Mouse (Mus musculus): ENCODE measurements around the gene Heg1. TPM values are rescaled to one million over a fixed set of nuclear protein-coding genes. Genes with fewer than 3 reads are reported as not detected.

The Heg1 gene
- polyA plus RNA-seq, 1 experiment from 2014 or later = 40.7 TPM

DNA sequence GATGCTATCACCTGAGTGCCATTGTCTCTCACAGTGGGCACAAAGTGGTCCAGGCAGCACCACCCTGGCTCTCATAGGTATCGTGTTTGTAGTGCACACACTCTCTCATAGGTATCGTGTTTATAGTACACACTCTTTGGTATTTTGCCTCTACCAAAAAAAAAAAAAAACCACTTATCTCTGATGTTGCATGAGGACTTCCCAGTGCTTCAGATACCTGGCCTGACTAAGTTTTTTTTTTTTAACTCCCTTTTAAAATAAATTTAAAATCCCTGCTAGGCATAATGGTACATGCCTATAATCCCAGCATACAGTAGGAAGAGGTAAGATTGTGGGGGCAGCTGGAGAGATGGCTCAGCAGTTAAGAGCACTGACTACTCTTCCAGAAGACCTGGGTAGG is 81.3 kb downstream of the Heg1 start:
- H3K36me3 ChIP-seq (ENCODE audit: control insufficient read depth, insufficient read depth, low read length) = peaks cover 9% of the 10 kb centered on the region; the same call in 1 of the 2 replicates
- 95% methylated on average over 2 of the region's 2 CpGs for WGBS

GRCm38 (mm10) chr16:33766309-33766708 is 82.1 kb downstream of the Heg1 start:
- Histone ChIP-seq H3K9ac (ENCODE audit: low read length) (no peak overlapping the region), H3K4me2 (no peak overlapping the region), H3K27me3 (ENCODE audit: control insufficient read depth, insufficient read depth, low read length) (no peaks in the 10 kb centered on the region), H3K27ac (ENCODE audit: low read depth, low read length) (no peak overlapping the region), H3K36me3 (ENCODE audit: control insufficient read depth, insufficient read depth, low read length) (peaks cover 9% of the 10 kb centered on the region; the same call in 1 of the 2 replicates), H3K4me3 (ENCODE audit: low read depth, low read length) (no peak overlapping the region), H3K9me3 (ENCODE audit: control insufficient read depth, low read length) (no peaks in the 10 kb centered on the region), H3K4me1 (ENCODE audit: control insufficient read depth, insufficient read depth, low read length) (peaks cover 20% of the 10 kb centered on the region)
- ATAC-seq (ENCODE audit: low FRiP score) = no peak
- WGBS = 86% methylated on average over 12 of the region's 12 CpGs
- DNase-seq (ENCODE audit: low spot score, missing footprints) = no peak

More for the DNA sequence above, 81.3 kb downstream of the Heg1 start:
- Histone ChIP-seq H3K27me3 (ENCODE audit: control insufficient read depth, insufficient read depth, low read length) (no peaks in the 10 kb centered on the region), H3K4me2 (no peak overlapping the region), H3K9me3 (ENCODE audit: control insufficient read depth, low read length) (no peaks in the 10 kb centered on the region), H3K4me1 (ENCODE audit: control insufficient read depth, insufficient read depth, low read length) (peaks cover 24% of the 10 kb centered on the region), H3K4me3 (ENCODE audit: low read depth, low read length) (no peak overlapping the region), H3K27ac (ENCODE audit: low read depth, low read length) (0 out of 2 replicates have a peak overlapping the region, but pooled peaks have one; percentile 33), H3K9ac (ENCODE audit: low read length) (no peak overlapping the region)
- ATAC-seq (ENCODE audit: low FRiP score) (no peak), DNase-seq (ENCODE audit: low spot score, missing footprints) (no peak)

GRCm38 (mm10) chr16:33766757-33767156 is 82.6 kb downstream of the Heg1 start:
- H3K4me1 ChIP-seq (ENCODE audit: control insufficient read depth, insufficient read depth, low read length) = peaks cover 18% of the 10 kb centered on the region
- ATAC-seq (ENCODE audit: low FRiP score) (no peak), DNase-seq (ENCODE audit: low spot score, missing footprints) (no peak)
- peaks cover 9% of the 10 kb centered on the region; the same call in 1 of the 2 replicates for H3K36me3 ChIP-seq (ENCODE audit: control insufficient read depth, insufficient read depth, low read length)
- no peak overlapping the region for H3K4me2 ChIP-seq
- no peak overlapping the region for H3K9ac ChIP-seq (ENCODE audit: low read length)
- no peaks in the 10 kb centered on the region for H3K27me3 ChIP-seq (ENCODE audit: control insufficient read depth, insufficient read depth, low read length)
- H3K9me3 ChIP-seq (ENCODE audit: control insufficient read depth, low read length) = no peaks in the 10 kb centered on the region
- 77% methylated on average over 15 of the region's 15 CpGs for WGBS
- no peak overlapping the region for H3K27ac ChIP-seq (ENCODE audit: low read depth, low read length)
- H3K4me3 ChIP-seq (ENCODE audit: low read depth, low read length) = no peak overlapping the region

GRCm38 (mm10) chr16:33768491-33769278 is 84.5 kb downstream of the Heg1 start:
- Histone ChIP-seq H3K27me3 (ENCODE audit: control insufficient read depth, insufficient read depth, low read length) (no peaks in the 10 kb centered on the region), H3K9me3 (ENCODE audit: control insufficient read depth, low read length) (no peaks in the 10 kb centered on the region), H3K27ac (ENCODE audit: low read depth, low read length) (no peak overlapping the region), H3K4me1 (ENCODE audit: control insufficient read depth, insufficient read depth, low read length) (peaks cover 12% of the 10 kb centered on the region), H3K4me2 (no peak overlapping the region), H3K4me3 (ENCODE audit: low read depth, low read length) (no peak overlapping the region), H3K9ac (ENCODE audit: low read length) (no peak overlapping the region), H3K36me3 (ENCODE audit: control insufficient read depth, insufficient read depth, low read length) (peaks cover 5% of the 10 kb centered on the region; the same call in 1 of the 2 replicates)
- ATAC-seq (ENCODE audit: low FRiP score) (no peak), DNase-seq (ENCODE audit: low spot score, missing footprints) (no peak)
- 97% methylated on average over 3 of the region's 3 CpGs for WGBS

DNA sequence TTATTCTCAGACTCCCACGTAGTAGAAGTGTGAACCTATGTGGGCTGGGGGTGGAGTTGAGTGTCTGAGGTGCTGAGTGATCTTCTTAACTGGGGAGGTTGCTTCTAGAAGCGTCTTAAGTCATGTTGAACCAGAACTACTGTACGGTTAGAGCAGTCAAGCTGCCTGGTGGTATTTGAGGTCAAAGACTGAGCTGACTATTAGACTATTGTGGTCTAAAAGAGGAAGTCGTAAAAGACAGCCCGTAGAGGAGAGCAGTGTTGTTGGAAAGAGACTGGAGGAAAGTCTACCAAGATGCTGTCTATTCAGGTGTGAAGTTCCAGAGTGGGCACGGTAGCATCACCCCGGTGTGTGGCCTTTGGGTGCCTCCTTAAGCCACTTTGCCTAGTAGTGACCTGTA is 85.7 kb downstream of the Heg1 start:
- 90% methylated on average over 7 of the region's 7 CpGs for WGBS
- no peak overlapping the region for H3K4me2 ChIP-seq
- DNase-seq (ENCODE audit: low spot score, missing footprints) = no peak
- no peak overlapping the region for H3K27ac ChIP-seq (ENCODE audit: low read depth, low read length)
- peaks cover 1% of the 10 kb centered on the region; the same call in 1 of the 2 replicates for H3K4me1 ChIP-seq (ENCODE audit: control insufficient read depth, insufficient read depth, low read length)
- H3K36me3 ChIP-seq (ENCODE audit: control insufficient read depth, insufficient read depth, low read length) = peaks cover 5% of the 10 kb centered on the region; the same call in 1 of the 2 replicates
- H3K27me3 ChIP-seq (ENCODE audit: control insufficient read depth, insufficient read depth, low read length) = no peaks in the 10 kb centered on the region
- no peak overlapping the region for H3K4me3 ChIP-seq (ENCODE audit: low read depth, low read length)
- no peak for ATAC-seq (ENCODE audit: low FRiP score)
- no peaks in the 10 kb centered on the region for H3K9me3 ChIP-seq (ENCODE audit: control insufficient read depth, low read length)
- H3K9ac ChIP-seq (ENCODE audit: low read length) = no peak overlapping the region

DNA sequence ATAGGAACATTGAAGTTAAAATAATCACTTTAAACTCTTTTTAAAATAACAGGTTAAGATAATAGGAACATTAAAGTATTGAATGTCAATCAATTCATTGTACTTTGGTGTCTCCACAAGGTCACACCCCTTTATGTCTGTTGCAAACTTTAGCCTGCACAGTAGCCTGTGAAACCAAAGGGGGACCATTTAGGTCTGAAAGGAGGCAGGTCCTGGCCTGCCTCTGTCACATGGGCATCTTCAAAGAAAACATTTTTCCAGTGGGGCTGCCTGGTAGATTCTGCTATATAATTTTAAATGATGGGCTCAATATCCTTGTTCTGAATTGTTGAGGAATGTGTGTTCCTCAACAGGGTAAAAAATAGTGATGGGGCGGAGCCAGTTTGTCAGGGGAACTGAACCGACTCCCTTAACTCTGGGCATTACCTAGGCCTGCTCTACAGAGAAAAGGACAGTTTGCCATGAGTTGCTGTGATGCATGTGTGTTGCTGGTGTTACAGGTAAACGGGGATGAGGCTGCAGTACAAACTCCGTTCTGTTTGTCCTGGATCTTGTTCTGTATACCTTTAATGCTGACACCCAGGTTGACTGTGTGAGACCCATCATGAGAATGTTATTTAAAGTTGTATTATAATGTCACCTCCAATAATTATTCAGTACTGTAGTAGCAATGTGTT is 86.7 kb downstream of the Heg1 start:
- Histone ChIP-seq H3K4me2 (no peak overlapping the region), H3K9me3 (ENCODE audit: control insufficient read depth, low read length) (no peaks in the 10 kb centered on the region), H3K27ac (ENCODE audit: low read depth, low read length) (no peak overlapping the region), H3K4me3 (ENCODE audit: low read depth, low read length) (no peak overlapping the region), H3K36me3 (ENCODE audit: control insufficient read depth, insufficient read depth, low read length) (peaks cover 5% of the 10 kb centered on the region; the same call in 1 of the 2 replicates), H3K27me3 (ENCODE audit: control insufficient read depth, insufficient read depth, low read length) (no peaks in the 10 kb centered on the region), H3K4me1 (ENCODE audit: control insufficient read depth, insufficient read depth, low read length) (no peaks in the 10 kb centered on the region), H3K9ac (ENCODE audit: low read length) (no peak overlapping the region)
- DNase-seq (ENCODE audit: low spot score, missing footprints) (no peak), ATAC-seq (ENCODE audit: low FRiP score) (no peak)
- WGBS = 96% methylated on average over 4 of the region's 4 CpGs

DNA sequence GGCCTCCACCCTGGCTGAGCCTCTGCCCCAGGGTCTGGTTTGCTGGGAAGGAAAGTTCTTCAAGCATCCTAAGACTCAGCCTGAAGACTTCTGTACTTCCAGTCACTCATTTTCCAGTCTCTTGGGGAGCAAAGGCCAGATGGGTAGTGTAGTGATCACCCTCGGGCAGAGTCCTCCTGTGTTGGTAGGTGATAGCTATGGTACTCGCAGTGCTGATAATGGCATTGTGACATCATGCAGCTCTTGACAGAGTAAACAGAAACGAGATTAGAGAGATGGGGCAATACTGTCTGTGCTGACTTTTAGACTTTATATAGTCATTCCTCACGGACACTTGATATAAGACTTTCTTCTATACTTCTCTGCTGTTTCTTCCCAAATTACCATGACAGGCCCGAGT is 88.6 kb downstream of the Heg1 start:
- Histone ChIP-seq H3K27me3 (ENCODE audit: control insufficient read depth, insufficient read depth, low read length) (no peaks in the 10 kb centered on the region), H3K9ac (ENCODE audit: low read length) (no peak overlapping the region), H3K4me2 (no peak overlapping the region), H3K4me3 (ENCODE audit: low read depth, low read length) (no peak overlapping the region), H3K36me3 (ENCODE audit: control insufficient read depth, insufficient read depth, low read length) (no peaks in the 10 kb centered on the region; the same call in 1 of the 2 replicates), H3K4me1 (ENCODE audit: control insufficient read depth, insufficient read depth, low read length) (no peaks in the 10 kb centered on the region), H3K9me3 (ENCODE audit: control insufficient read depth, low read length) (no peaks in the 10 kb centered on the region), H3K27ac (ENCODE audit: low read depth, low read length) (no peak overlapping the region)
- 90% methylated on average over 5 of the region's 5 CpGs for WGBS
- no peak for ATAC-seq (ENCODE audit: low FRiP score)
- DNase-seq (ENCODE audit: low spot score, missing footprints) = no peak

GRCm38 (mm10) chr16:33774972-33775371 is 90.8 kb downstream of the Heg1 start:
- WGBS = 74% methylated on average over 3 of the region's 3 CpGs

DNA sequence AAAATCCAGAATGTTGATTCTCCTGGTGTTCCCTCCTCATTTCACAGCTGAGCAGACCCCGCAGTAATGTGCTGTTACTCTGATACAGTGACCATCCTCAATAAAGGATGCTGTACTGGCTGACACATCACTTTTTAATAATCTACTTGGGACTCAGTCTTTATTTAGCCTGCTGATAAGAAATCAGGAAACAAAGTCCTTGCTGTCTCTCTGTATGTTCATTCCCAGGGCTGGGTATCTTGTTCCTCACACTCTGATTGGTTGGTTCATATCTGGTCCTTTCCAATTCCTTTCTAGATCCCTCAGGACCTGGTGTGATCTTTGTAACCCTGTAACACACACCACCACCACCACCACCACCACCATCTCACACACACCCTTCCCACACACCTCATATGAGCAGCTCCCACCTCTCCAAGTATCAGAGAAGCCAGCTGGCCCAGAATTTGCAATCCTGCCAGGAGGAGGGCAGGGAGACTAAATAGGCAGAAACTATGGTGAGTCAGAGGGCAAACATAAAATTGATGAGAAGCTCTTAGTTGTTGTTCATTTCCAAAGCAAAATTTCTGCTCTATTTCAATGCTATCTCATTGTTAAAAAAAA is 91.7 kb downstream of the Heg1 start:
- no peaks in the 10 kb centered on the region for H3K9me3 ChIP-seq (ENCODE audit: control insufficient read depth, low read length)
- H3K4me3 ChIP-seq (ENCODE audit: low read depth, low read length) = no peak overlapping the region
- no peaks in the 10 kb centered on the region for H3K36me3 ChIP-seq (ENCODE audit: control insufficient read depth, insufficient read depth, low read length)
- no peaks in the 10 kb centered on the region for H3K4me1 ChIP-seq (ENCODE audit: control insufficient read depth, insufficient read depth, low read length)
- DNase-seq (ENCODE audit: low spot score, missing footprints) (no peak), ATAC-seq (ENCODE audit: low FRiP score) (no peak)
- 94% methylated on average over 1 of the region's 1 CpGs for WGBS
- H3K9ac ChIP-seq (ENCODE audit: low read length) = no peak overlapping the region
- no peak overlapping the region for H3K4me2 ChIP-seq
- no peak overlapping the region for H3K27ac ChIP-seq (ENCODE audit: low read depth, low read length)
- no peaks in the 10 kb centered on the region for H3K27me3 ChIP-seq (ENCODE audit: control insufficient read depth, insufficient read depth, low read length)

More at GRCm38 (mm10) chr16:33774972-33775371, 90.8 kb downstream of the Heg1 start:
- Histone ChIP-seq H3K9ac (ENCODE audit: low read length) (no peak overlapping the region), H3K36me3 (ENCODE audit: control insufficient read depth, insufficient read depth, low read length) (no peaks in the 10 kb centered on the region), H3K4me3 (ENCODE audit: low read depth, low read length) (no peak overlapping the region), H3K27me3 (ENCODE audit: control insufficient read depth, insufficient read depth, low read length) (no peaks in the 10 kb centered on the region), H3K4me2 (no peak overlapping the region), H3K4me1 (ENCODE audit: control insufficient read depth, insufficient read depth, low read length) (no peaks in the 10 kb centered on the region), H3K9me3 (ENCODE audit: control insufficient read depth, low read length) (no peaks in the 10 kb centered on the region), H3K27ac (ENCODE audit: low read depth, low read length) (no peak overlapping the region)
- DNase-seq (ENCODE audit: low spot score, missing footprints) (no peak), ATAC-seq (ENCODE audit: low FRiP score) (no peak)
